Mouse (Mus musculus) layer of hippocampus, adult 18-20 months (tissue): ENCODE results near the gene Dffa. TPM values are rescaled to one million over a fixed set of nuclear protein-coding genes. Genes with fewer than 3 reads are reported as not detected.

ENCODE experiments used
- total RNA-seq, 2 experiments: library from RNA; stranded (reverse); gene quantifications; 2 replicates each; pipeline ENCODE4 v1.2.3; 2021

Dffa gene
- total RNA-seq, 2 experiments from 2014 or later, result 48.8 to 50.7 TPM

Other genes with a start within 250 kb of the Dffa start
- 10 to 100 TPM; 46.7 to 47.1 TPM for gene Pex14, start 4.3 kb upstream of the Dffa start, total RNA-seq
- 10 to 100 TPM in 1 of 2 experiments, 1 to 10 TPM in 1; 9.8 to 13.8 TPM for gene Cort, start 22.6 kb downstream of the Dffa start, total RNA-seq
- 10 to 100 TPM; 21.1 to 23.8 TPM for gene Cenps, start 33.5 kb downstream of the Dffa start, total RNA-seq
- gene Pgd, start 62.6 kb downstream of the Dffa start, total RNA-seq, result 10 to 100 TPM; 29.5 to 34.4 TPM
- 100 to 1,000 TPM; 383 to 410 TPM for gene Kif1b, start 203.5 kb downstream of the Dffa start, total RNA-seq